9 mouse cellular contexts compared by ENCODE assay signal in the genomic region with DNA sequence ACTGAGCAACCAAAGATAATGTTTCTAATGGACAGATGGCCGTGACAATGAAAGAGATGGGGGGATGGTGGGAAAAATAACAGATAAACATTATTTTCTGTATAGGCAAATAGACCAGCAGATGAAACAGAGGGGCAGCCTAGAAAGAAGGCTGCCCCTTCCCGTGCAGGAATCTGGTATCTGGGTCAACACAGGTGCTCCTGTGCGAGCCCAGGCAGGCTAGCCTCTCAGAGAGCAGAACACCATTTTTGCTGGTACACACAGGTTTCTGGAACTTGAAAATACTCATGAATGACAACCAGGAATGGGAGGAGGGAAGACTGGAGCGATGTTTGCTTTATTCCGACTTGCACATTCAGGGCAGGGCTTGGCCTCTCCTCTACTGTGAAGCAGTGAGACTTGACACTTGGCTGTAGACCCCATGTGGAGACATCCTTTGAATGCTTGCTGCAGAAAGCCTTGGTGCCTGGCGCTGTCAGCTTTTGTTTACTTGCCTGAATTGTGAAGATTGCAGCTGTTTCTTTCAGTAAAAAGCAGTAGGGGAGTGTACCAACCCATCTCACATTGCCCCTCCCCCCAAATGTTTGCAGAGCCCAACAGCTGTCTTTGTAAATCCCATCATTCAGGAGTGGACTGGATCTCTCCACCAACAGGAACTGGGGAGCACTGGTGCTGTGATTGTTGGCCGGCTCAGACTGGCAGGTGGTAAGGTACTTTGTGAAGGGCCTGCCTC.
DNase-seq lines count a peak whose midpoint lies in the region; ATAC-seq lines count a peak whose summit lies in the region.
"Had no signal": no experiment of that assay in that cellular context is flagged by ENCODE, and none has a peak within 500 bp of the region (broad histone marks: within the 10 kb centered on the region; RNA-seq: fewer than 3 reads in every experiment).

No protein-coding gene starts in this region.

- peak overlapping the region; percentile 64; the same call in 1 of the 2 replicates for H3K27ac ChIP-seq in stomach, embryonic 16.5 days (ENCODE audit: low read length)
- H3K27ac ChIP-seq: layer of hippocampus, adult 2 months had no signal

- no peak overlapping the region for H3K9ac ChIP-seq in stomach, embryonic 16.5 days (ENCODE audit: low read length)

- H3K4me1 ChIP-seq in stomach, embryonic 16.5 days (ENCODE audit: control insufficient read depth, insufficient read depth, low read length) = peaks cover 16% of the 10 kb centered on the region; the same call in 1 of the 2 replicates

- peak; percentile 70 for ATAC-seq in stomach, embryonic 16.5 days (ENCODE audit: insufficient read depth, low FRiP score)

- H3K27me3 ChIP-seq in stomach, embryonic 16.5 days (ENCODE audit: control insufficient read depth, insufficient read depth, low read length) = no peaks in the 10 kb centered on the region

- H3K9me3 ChIP-seq in stomach, embryonic 16.5 days (replicated peaks; ENCODE audit: control insufficient read depth, low read length) = peaks cover 10% of the 10 kb centered on the region; the same call in 1 of the 2 replicates

- H3K4me3 ChIP-seq in stomach, embryonic 16.5 days (replicated peaks; ENCODE audit: low read length) = no peak overlapping the region
- H3K4me3 ChIP-seq: layer of hippocampus, adult 2 months had no signal

- H3K36me3 ChIP-seq in stomach, embryonic 16.5 days (ENCODE audit: control insufficient read depth, insufficient read depth, low read length) = no peaks in the 10 kb centered on the region

- no peak overlapping the region for H3K4me2 ChIP-seq in stomach, embryonic 16.5 days (ENCODE audit: low read depth, low read length)

- DNase-seq in left cerebral cortex, postnatal 4 days = peak; percentile 67
- DNase-seq in left cerebral cortex, adult 11 months (ENCODE audit: low spot score) = no peak
- DNase-seq in cerebellum, adult 9-11 months = peak; percentile 56
- DNase-seq in gastrocnemius, postnatal 14 days = peak; percentile 65
- DNase-seq in lung, postnatal 14 days = peak; percentile 42
- DNase-seq in spleen, adult 12 weeks (ENCODE audit: low spot score) = no peak
- no peak for DNase-seq in adrenal gland, adult (ENCODE audit: inconsistent age in 2 of 2, low spot score in 1 of 2)

- intact Hi-C loops in left cerebral cortex, postnatal 4 days (cut with DNase I) = no loop called here
- intact Hi-C loops in gastrocnemius, postnatal 14 days (cut with DNase I; ENCODE audit: low total_unique reads) = no loop called here

- 17% methylated on average over 7 of the region's 7 CpGs for WGBS in stomach, embryonic 16.5 days

Comparison
In these comparisons a context has a peak if more than half of its experiments do, and no peak if none do; other contexts are left out.
1. DNase-seq: peak in left cerebral cortex, postnatal 4 days (single experiment), cerebellum, adult 9-11 months (single experiment), gastrocnemius, postnatal 14 days (single experiment) and lung, postnatal 14 days (single experiment); none in left cerebral cortex, adult 11 months (single experiment), spleen, adult 12 weeks (single experiment) and adrenal gland, adult (0 of 2).